Mouse (Mus musculus) hematopoietic stem cell, adult 5-6 weeks (primary cell): ENCODE measurements around the gene Lbhd2. TPM values are rescaled to one million over a fixed set of nuclear protein-coding genes. Genes with fewer than 3 reads are reported as not detected.

Experiments used
- ATAC-seq, 2 experiments: fragments of 125-278 bp in 1 of 2; replicated peaks in 1 of 2; 2 replicates each; pipeline ENCODE4 v1.8.0; 2016 to 2017; ENCODE audit warnings: inconsistent platforms in 2 of 2, mild to moderate bottlenecking in 2 of 2, moderate number of reproducible peaks in 2 of 2, low read depth in 1 of 2, moderate TSS enrichment in 1 of 2; ENCODE audit not compliant: low FRiP score in 2 of 2, poor library complexity in 2 of 2, severe bottlenecking in 2 of 2, insufficient read depth in 1 of 2, low TSS enrichment in 1 of 2
- total RNA-seq: library from RNA; stranded (forward); fragments of 172-1452, 232-1000 nt; gene quantifications from 2 replicates; pipeline ENCODE4 v1.2.3, GENCODE M21; 2017

Gene Lbhd2
- total RNA-seq, 1 experiment from 2014 or later: not detected

GRCm38 (mm10) chr12:111454543-111455280 lies 48.1 kb downstream of the Lbhd2 start:
- ATAC-seq: no peak

GRCm38 (mm10) chr12:111455311-111455846 lies 48.8 kb downstream of the Lbhd2 start:
- no peak for ATAC-seq

GRCm38 (mm10) chr12:111455860-111456259 lies 49.3 kb downstream of the Lbhd2 start:
- ATAC-seq: no peak

DNA sequence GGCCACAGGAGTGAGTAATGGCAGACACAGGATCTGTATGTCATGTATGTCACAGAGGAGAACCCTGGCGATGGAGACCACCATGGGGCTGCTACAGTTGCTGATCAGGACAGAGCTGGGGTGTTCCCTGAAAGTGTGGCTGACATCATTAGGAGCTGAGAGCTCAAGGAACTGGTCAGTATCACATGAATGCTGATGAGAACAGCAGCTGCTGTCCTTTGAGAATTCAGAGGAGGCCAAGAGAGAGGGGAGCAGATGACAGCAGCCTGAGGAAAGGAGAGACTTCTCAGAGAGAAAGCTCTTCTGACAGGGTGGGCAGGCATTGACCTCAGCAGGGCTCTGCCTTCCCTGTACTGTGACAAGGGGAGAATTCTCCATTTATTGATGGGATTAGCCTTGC lies 51.1 kb downstream of the Lbhd2 start:
- ATAC-seq: no peak

Other genes with a start within 250 kb of the Lbhd2 start
- gene Traf3, start 240.4 kb upstream of the Lbhd2 start, total RNA-seq: 18.8 and 22.2 TPM in 2 replicates
- not detected in 2 replicates for gene 4930595D18Rik, start 222.3 kb upstream of the Lbhd2 start, total RNA-seq
- not detected in 2 replicates for gene Amn, start 135.7 kb upstream of the Lbhd2 start, total RNA-seq
- gene Cdc42bpb, start 29.1 kb upstream of the Lbhd2 start, total RNA-seq: 7.2 and 8.0 TPM in 2 replicates
- 0.19 and 0.79 TPM in 2 replicates for gene Exoc3l4, start 10.2 kb downstream of the Lbhd2 start, total RNA-seq
- 15.1 and 39.1 TPM in 2 replicates for gene Tnfaip2, start 35.7 kb downstream of the Lbhd2 start, total RNA-seq
- gene Gm266, start 79.0 kb downstream of the Lbhd2 start, total RNA-seq: not detected in 2 replicates
- gene Eif5, start 131.2 kb downstream of the Lbhd2 start, total RNA-seq: 352 and 436 TPM in 2 replicates
- gene Mark3, start 167.7 kb downstream of the Lbhd2 start, total RNA-seq: 68.9 and 75.9 TPM in 2 replicates